Mouse (Mus musculus): ENCODE measurements around the gene Arhgap9.

DNA sequence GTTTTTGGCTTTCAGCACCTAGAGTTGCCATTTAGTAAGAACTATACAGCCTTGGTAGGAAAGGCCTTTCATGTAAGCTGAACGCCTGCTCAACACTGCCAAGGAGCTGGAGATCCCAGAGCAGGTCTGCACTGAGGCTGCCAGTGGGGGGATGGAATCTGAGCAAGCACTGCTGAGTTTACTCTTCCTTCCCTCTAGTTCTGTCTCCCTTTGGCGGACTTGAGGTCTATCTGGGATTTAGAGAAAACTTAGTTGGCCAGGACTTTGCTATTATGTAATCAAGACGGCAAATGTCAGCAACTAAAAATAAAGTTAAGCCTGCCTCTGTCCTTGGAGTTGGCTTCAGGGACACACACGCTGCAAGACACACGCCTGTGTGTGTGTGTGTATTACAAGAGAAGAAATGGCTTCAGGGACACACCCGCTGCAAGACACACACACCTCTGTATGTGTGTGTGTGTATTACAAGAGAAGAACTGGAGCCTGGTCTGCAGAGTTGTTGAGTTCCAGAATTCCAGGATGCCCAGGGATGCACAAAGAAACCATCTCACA lies 28.7 kb upstream of the Arhgap9 start:
- TF ChIP-seq CTCF (IDR thresholded peaks at IDR 0.05; ENCODE audit: low read depth, low read length): no peak
- TF ChIP-seq POLR2AphosphoS5 (IDR thresholded peaks at IDR 0.05; ENCODE audit: insufficient replicate concordance, low read depth, low read length): no peak
- no peak for TF ChIP-seq TAL1 (conservative IDR thresholded peaks at IDR 0.05; ENCODE audit: low read depth, low read length)
- TF ChIP-seq GATA1 (IDR thresholded peaks at IDR 0.05; ENCODE audit: borderline replicate concordance, low read length): no peak
